Mouse (Mus musculus): ENCODE measurements at regions not wholly inside any gene's neighbourhood (a gene's known extent, or its start where the extent isn't known, plus 50 kb on each side); places are given as distances from the start of the nearest gene placed in this dataset.

DNA sequence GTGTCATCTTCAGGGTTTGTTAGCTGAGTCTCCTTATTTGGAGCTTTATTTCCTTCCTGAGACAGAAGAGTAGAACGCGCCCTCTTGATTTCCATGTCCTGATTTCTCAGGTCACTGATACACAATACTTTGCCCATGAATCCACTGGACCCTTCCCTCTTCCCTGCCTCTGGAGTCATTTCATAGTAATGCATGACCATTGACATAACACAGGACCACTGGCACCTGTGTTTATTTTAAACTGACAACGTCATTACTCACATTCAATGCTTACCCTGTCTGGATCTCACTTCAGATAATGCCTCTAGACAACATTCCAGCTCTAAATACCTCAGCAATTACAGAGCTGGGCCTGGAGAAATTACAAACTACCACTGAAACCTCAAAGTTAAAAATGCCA lies 56.8 kb upstream of the Ptgs2 start:
- Histone ChIP-seq H3K27me3 (ENCODE audit: insufficient read depth, low read length) (no peaks in the 10 kb centered on the region), H3K36me3 (ENCODE audit: insufficient read depth, low read length) (no peaks in the 10 kb centered on the region), H3K9me3 (ENCODE audit: low read length) (no peaks in the 10 kb centered on the region), H3K4me1 (replicated peaks; ENCODE audit: low read depth, low read length) (no peaks in the 10 kb centered on the region), H3K4me3 (replicated peaks; ENCODE audit: low read length) (no peak overlapping the region)
- TF ChIP-seq NANOG (IDR thresholded peaks at IDR 0.05; ENCODE audit: borderline replicate concordance, low read length), result no peak
- TF ChIP-seq CTCF (conservative IDR thresholded peaks at IDR 0.05; ENCODE audit: low read length), result no peak
- TF ChIP-seq POU5F1 (IDR thresholded peaks at IDR 0.05; ENCODE audit: borderline replicate concordance, low read length), result no peak

DNA sequence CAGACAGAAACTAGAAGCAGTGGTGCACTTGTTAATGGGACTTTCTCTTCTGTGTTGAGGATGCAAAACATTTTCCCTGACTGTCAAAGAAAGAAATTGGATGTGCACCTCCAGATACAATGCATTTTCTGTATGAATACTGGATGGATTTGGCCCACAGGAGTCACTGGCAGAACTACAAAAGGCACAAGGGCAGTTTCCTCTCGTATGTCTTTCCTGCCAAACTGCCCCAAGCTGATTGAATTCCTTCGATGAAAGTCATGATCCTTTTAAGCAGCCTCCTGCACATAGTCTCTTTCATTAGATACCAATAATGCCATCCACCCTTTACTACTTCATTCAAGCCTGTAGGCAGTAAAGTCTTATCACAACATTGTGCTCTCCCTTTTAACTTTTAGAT lies 58.2 kb upstream of the Ptgs2 start:
- no peaks in the 10 kb centered on the region for H3K36me3 ChIP-seq (ENCODE audit: insufficient read depth, low read length)
- TF ChIP-seq NANOG (IDR thresholded peaks at IDR 0.05; ENCODE audit: borderline replicate concordance, low read length), result no peak
- no peak for TF ChIP-seq POU5F1 (IDR thresholded peaks at IDR 0.05; ENCODE audit: borderline replicate concordance, low read length)
- TF ChIP-seq CTCF (conservative IDR thresholded peaks at IDR 0.05; ENCODE audit: low read length), result no peak
- H3K4me3 ChIP-seq (replicated peaks; ENCODE audit: low read length), result no peak overlapping the region
- H3K27me3 ChIP-seq (ENCODE audit: insufficient read depth, low read length), result no peaks in the 10 kb centered on the region
- no peaks in the 10 kb centered on the region for H3K4me1 ChIP-seq (replicated peaks; ENCODE audit: low read depth, low read length)
- no peaks in the 10 kb centered on the region for H3K9me3 ChIP-seq (ENCODE audit: low read length)

DNA sequence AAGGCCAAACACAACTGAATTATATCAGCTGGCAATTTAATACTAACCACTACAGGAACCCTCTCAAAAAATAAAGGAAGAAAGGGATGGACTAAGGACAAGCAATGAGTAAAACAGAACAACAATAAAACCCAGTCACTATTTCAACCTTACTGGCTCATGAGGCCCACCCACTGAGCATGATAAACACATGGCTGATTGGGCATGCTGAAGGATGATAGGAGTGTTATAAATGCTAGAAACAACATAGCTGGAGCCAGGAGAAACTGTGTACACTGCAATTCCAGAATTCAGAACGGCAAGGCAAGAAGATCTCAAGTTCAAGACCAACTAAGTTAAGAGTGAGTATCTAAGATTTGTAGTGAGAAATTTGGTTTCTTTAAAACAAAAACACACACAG lies 66.1 kb upstream of the Ptgs2 start:
- Histone ChIP-seq H3K4me1 (replicated peaks; ENCODE audit: low read depth, low read length) (no peaks in the 10 kb centered on the region), H3K4me3 (replicated peaks; ENCODE audit: low read length) (no peak overlapping the region), H3K9me3 (ENCODE audit: low read length) (no peaks in the 10 kb centered on the region), H3K36me3 (ENCODE audit: insufficient read depth, low read length) (no peaks in the 10 kb centered on the region), H3K27me3 (ENCODE audit: insufficient read depth, low read length) (no peaks in the 10 kb centered on the region)
- TF ChIP-seq NANOG (IDR thresholded peaks at IDR 0.05; ENCODE audit: borderline replicate concordance, low read length) (no peak), POU5F1 (IDR thresholded peaks at IDR 0.05; ENCODE audit: borderline replicate concordance, low read length) (no peak), CTCF (conservative IDR thresholded peaks at IDR 0.05; ENCODE audit: low read length) (no peak)

DNA sequence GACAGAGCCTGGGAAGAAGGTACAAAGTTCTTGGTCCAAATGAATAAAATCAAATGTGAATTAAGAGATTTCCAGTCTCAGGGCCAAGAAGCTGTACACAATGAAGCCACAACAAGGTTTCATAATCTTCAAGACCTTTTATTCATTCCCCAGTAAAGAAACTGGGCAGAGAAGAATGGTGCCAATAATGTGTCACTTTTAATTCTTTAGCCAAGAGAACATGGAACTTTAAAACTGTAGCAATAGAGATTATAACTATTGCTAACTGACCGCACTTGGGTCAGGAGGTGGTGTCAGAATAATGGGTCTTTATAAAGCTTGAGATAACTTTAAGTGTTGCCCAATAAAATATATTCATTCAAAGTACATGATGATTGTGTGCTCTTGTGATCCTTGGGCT lies 68.1 kb upstream of the Ptgs2 start:
- TF ChIP-seq CTCF (conservative IDR thresholded peaks at IDR 0.05; ENCODE audit: low read length) (no peak), NANOG (IDR thresholded peaks at IDR 0.05; ENCODE audit: borderline replicate concordance, low read length) (no peak), POU5F1 (IDR thresholded peaks at IDR 0.05; ENCODE audit: borderline replicate concordance, low read length) (no peak)
- H3K4me3 ChIP-seq (replicated peaks; ENCODE audit: low read length), result no peak overlapping the region
- H3K27me3 ChIP-seq (ENCODE audit: insufficient read depth, low read length), result no peaks in the 10 kb centered on the region
- H3K9me3 ChIP-seq (ENCODE audit: low read length), result peaks cover 7% of the 10 kb centered on the region
- H3K36me3 ChIP-seq (ENCODE audit: insufficient read depth, low read length), result no peaks in the 10 kb centered on the region
- no peaks in the 10 kb centered on the region for H3K4me1 ChIP-seq (replicated peaks; ENCODE audit: low read depth, low read length)

DNA sequence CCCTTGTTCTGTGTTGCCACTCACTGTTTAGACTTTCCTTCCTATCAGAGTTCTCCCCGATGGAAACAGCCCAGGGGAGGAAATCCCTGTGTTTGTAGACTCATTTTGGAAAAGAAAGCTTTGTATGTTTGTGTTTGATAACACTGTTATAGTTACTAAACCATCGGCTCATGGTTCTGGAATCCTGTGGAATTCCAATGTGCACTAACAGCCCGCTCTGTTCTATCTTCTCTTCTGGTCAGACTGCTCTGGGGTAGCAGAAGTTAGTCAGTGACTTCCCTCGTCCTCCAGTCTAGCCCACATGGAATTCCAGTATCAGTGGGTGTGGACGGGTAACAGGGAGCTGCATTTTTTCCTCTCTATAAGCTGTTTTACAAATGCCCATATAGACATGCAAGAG lies 66.2 kb upstream of the Pla2g4a start:
- Histone ChIP-seq H3K27me3 (ENCODE audit: insufficient read depth, low read length) (no peaks in the 10 kb centered on the region), H3K9me3 (ENCODE audit: low read length) (peaks cover 49% of the 10 kb centered on the region), H3K4me1 (replicated peaks; ENCODE audit: low read depth, low read length) (no peaks in the 10 kb centered on the region), H3K4me3 (replicated peaks; ENCODE audit: low read length) (no peak overlapping the region), H3K36me3 (ENCODE audit: insufficient read depth, low read length) (no peaks in the 10 kb centered on the region)
- TF ChIP-seq NANOG (IDR thresholded peaks at IDR 0.05; ENCODE audit: borderline replicate concordance, low read length) (no peak), CTCF (conservative IDR thresholded peaks at IDR 0.05; ENCODE audit: low read length) (no peak), POU5F1 (IDR thresholded peaks at IDR 0.05; ENCODE audit: borderline replicate concordance, low read length) (no peak)

DNA sequence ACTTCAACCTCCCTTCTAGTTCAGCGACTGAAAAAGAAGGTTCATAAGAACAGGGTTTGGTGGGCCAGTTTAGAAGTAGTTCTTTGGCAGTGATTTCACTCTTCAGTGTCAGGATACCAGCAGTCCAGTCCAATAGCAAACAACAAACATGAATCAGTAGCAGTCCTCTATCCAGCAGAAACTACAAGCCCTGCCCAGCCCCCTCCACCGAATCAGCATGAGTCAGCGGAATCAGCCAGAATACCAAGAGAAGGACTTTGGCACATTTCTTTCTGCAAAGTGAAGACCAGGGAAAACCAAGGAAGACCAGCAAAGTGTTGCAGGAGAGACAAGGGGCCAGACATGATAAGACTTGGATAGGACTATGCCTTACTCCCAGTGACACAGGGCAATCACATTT lies 65.1 kb upstream of the Pla2g4a start:
- Histone ChIP-seq H3K9me3 (ENCODE audit: low read length) (peaks cover 52% of the 10 kb centered on the region), H3K4me1 (replicated peaks; ENCODE audit: low read depth, low read length) (no peaks in the 10 kb centered on the region), H3K4me3 (replicated peaks; ENCODE audit: low read length) (no peak overlapping the region), H3K27me3 (ENCODE audit: insufficient read depth, low read length) (no peaks in the 10 kb centered on the region), H3K36me3 (ENCODE audit: insufficient read depth, low read length) (no peaks in the 10 kb centered on the region)
- TF ChIP-seq POU5F1 (IDR thresholded peaks at IDR 0.05; ENCODE audit: borderline replicate concordance, low read length), result no peak
- no peak for TF ChIP-seq CTCF (conservative IDR thresholded peaks at IDR 0.05; ENCODE audit: low read length)
- TF ChIP-seq NANOG (IDR thresholded peaks at IDR 0.05; ENCODE audit: borderline replicate concordance, low read length), result no peak

DNA sequence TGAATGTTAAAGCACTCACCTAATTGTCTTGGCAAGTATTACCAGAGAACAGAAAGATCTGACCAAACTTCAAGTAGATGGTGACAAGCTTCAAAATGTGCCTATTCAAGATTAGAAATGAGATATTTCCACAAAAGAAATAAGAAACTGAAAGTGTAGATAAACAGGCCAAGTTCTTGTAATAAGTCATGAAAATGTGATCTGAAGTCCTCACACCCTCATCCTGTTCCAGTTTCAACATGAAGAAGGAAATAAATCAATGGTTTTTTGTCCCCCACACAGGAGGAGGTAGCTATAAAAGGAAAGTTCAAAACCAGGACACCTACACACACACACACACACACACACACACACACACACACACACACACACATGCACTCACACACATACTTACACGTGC lies 54.1 kb upstream of the Pla2g4a start:
- TF ChIP-seq NANOG (IDR thresholded peaks at IDR 0.05; ENCODE audit: borderline replicate concordance, low read length) (no peak), CTCF (conservative IDR thresholded peaks at IDR 0.05; ENCODE audit: low read length) (no peak), POU5F1 (IDR thresholded peaks at IDR 0.05; ENCODE audit: borderline replicate concordance, low read length) (no peak)
- H3K36me3 ChIP-seq (ENCODE audit: insufficient read depth, low read length), result no peaks in the 10 kb centered on the region
- no peak overlapping the region for H3K4me3 ChIP-seq (replicated peaks; ENCODE audit: low read length)
- no peaks in the 10 kb centered on the region for H3K4me1 ChIP-seq (replicated peaks; ENCODE audit: low read depth, low read length)
- no peaks in the 10 kb centered on the region for H3K9me3 ChIP-seq (ENCODE audit: low read length)
- no peaks in the 10 kb centered on the region for H3K27me3 ChIP-seq (ENCODE audit: insufficient read depth, low read length)

DNA sequence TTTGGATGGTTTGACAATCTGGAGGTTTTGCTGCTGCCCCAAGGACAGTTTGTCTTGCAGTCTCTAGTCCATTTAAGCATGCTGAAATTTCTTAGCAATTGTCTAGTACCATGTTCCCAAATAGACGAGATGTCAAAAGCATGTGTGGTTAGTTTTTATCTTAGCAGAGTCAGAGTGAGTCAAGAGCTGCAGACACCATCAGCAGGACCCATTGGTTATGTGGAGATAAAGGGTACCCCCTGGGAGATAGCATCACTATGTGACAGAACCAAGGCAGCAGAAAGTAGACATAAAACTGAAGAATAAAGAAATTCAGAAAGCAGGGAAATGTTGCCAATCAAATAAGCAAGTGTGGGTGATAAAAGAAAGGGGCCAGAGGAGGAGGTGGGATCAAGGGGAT lies 51.4 kb upstream of the Pla2g4a start:
- Histone ChIP-seq H3K4me1 (replicated peaks; ENCODE audit: low read depth, low read length) (no peaks in the 10 kb centered on the region), H3K9me3 (ENCODE audit: low read length) (no peaks in the 10 kb centered on the region), H3K36me3 (ENCODE audit: insufficient read depth, low read length) (no peaks in the 10 kb centered on the region), H3K27me3 (ENCODE audit: insufficient read depth, low read length) (no peaks in the 10 kb centered on the region), H3K4me3 (replicated peaks; ENCODE audit: low read length) (no peak overlapping the region)
- TF ChIP-seq CTCF (conservative IDR thresholded peaks at IDR 0.05; ENCODE audit: low read length) (no peak), NANOG (IDR thresholded peaks at IDR 0.05; ENCODE audit: borderline replicate concordance, low read length) (no peak), POU5F1 (IDR thresholded peaks at IDR 0.05; ENCODE audit: borderline replicate concordance, low read length) (no peak)
